Mouse (Mus musculus) activated CD4-positive, CD25-positive, alpha-beta regulatory T cell, adult 4 months (primary cell): Measurements from ENCODE around the gene Tex26. TPM values are rescaled to one million over a fixed set of nuclear protein-coding genes. Genes with fewer than 3 reads are reported as not detected.
A peak's percentile ranks its signal among the peaks of the same experiment; 100 is the strongest.

ENCODE experiments used
- ATAC-seq: one replicate; pipeline ENCODE4 v1.8.0; 2017
- polyA plus RNA-seq, 2 experiments: library from polyadenylated mRNA; unstranded; fragments of 100-300 nt; shearing (Covaris generic); gene quantifications; one replicate each; pipeline ENCODE4 v1.2.1; 2017

The Tex26 gene
- polyA plus RNA-seq, result not detected

- peak; percentile 81 for ATAC-seq
Observed at GRCm38 (mm10) chr5:149439531-149440179, at the start of gene Tex26. Gene Tex26, plus strand, starts transcription at chr5:149439660.

- peak; percentile 86 for ATAC-seq
Observed at GRCm38 (mm10) chr5:149391574-149392375, 47.7 kb upstream of the Tex26 start.

GRCm38 (mm10) chr5:149392420-149392988 is 47.0 kb upstream of the Tex26 start:
- ATAC-seq, result no peak

GRCm38 (mm10) chr5:149401446-149401975 is 37.9 kb upstream of the Tex26 start:
- no peak for ATAC-seq

GRCm38 (mm10) chr5:149402029-149402428 is 37.4 kb upstream of the Tex26 start:
- no peak for ATAC-seq

- no peak for ATAC-seq
Observed at GRCm38 (mm10) chr5:149403386-149403785, 36.1 kb upstream of the Tex26 start.

- no peak for ATAC-seq
Observed at GRCm38 (mm10) chr5:149404710-149405109, 34.8 kb upstream of the Tex26 start.

GRCm38 (mm10) chr5:149406791-149407276 is 32.6 kb upstream of the Tex26 start:
- ATAC-seq, result no peak

- no peak for ATAC-seq
Observed at GRCm38 (mm10) chr5:149409502-149409901, 30.0 kb upstream of the Tex26 start.

- no peak for ATAC-seq
Observed at GRCm38 (mm10) chr5:149411509-149412193, 27.8 kb upstream of the Tex26 start, which contains the start of gene Medag. Gene Medag, plus strand, starts transcription at chr5:149411749.

GRCm38 (mm10) chr5:149412194-149412575 is 27.3 kb upstream of the Tex26 start:
- no peak for ATAC-seq

- ATAC-seq, result no peak
Observed at GRCm38 (mm10) chr5:149412671-149413070, 26.8 kb upstream of the Tex26 start.

- ATAC-seq, result no peak
Observed at GRCm38 (mm10) chr5:149414369-149415167, 24.9 kb upstream of the Tex26 start.

- ATAC-seq, result no peak
Observed at GRCm38 (mm10) chr5:149417381-149417780, 22.1 kb upstream of the Tex26 start.

GRCm38 (mm10) chr5:149426525-149426924 is 12.9 kb upstream of the Tex26 start:
- no peak for ATAC-seq

- peak; percentile 57 for ATAC-seq
Observed at GRCm38 (mm10) chr5:149427277-149428060, 12.0 kb upstream of the Tex26 start.

GRCm38 (mm10) chr5:149428347-149428746 is 11.1 kb upstream of the Tex26 start:
- ATAC-seq, result peak; percentile 66

GRCm38 (mm10) chr5:149428810-149429255 is 10.6 kb upstream of the Tex26 start:
- ATAC-seq, result peak; percentile 77

GRCm38 (mm10) chr5:149429541-149429940 is 9.9 kb upstream of the Tex26 start:
- ATAC-seq, result no peak

- ATAC-seq, result no peak
Observed at GRCm38 (mm10) chr5:149430943-149431342, 8.5 kb upstream of the Tex26 start.

- no peak for ATAC-seq
Observed at GRCm38 (mm10) chr5:149433618-149434017, 5.8 kb upstream of the Tex26 start.
